Mouse (Mus musculus): Measurements from ENCODE around the gene Slc38a4. TPM values are rescaled to one million over a fixed set of nuclear protein-coding genes. Genes with fewer than 3 reads are reported as not detected.

Slc38a4 gene
- total and polyA plus RNA-seq, 3 experiments: under 0.01 TPM; not detected in 2

DNA sequence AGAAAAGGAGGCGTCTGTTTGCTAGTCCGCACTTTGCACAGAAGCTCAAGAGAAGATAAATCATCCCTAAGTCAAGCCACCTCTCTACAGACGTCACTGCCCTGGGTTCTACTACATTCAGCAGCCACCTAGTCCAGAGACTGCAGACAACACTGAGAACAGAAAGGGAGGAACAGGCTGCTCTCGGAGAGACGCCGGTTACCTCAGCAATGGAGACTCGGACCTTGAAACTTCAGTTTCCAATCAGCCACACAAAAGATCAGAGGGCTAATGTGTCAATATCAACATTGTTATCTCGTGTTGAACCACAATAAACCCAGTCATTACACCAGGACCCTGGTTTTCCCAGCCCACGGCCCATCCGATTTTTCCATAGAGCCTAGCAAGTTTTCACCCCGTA lies 36.4 kb downstream of the Slc38a4 start:
- no peaks in the 10 kb centered on the region for H3K4me1 ChIP-seq (ENCODE audit: insufficient read depth, low read depth, low read length)
- no peak for TF ChIP-seq TAL1 (conservative IDR thresholded peaks at IDR 0.05; ENCODE audit: low read depth, low read length)
- no peak for TF ChIP-seq CTCF (IDR thresholded peaks at IDR 0.05; ENCODE audit: low read depth, low read length)
- no peak for TF ChIP-seq GATA2 (IDR thresholded peaks at IDR 0.05; ENCODE audit: borderline replicate concordance, low read depth, low read length)
- no peak for TF ChIP-seq GATA1 (IDR thresholded peaks at IDR 0.05; ENCODE audit: borderline replicate concordance, low read length)
- no peak for TF ChIP-seq POLR2AphosphoS5 (IDR thresholded peaks at IDR 0.05; ENCODE audit: insufficient replicate concordance, low read depth, low read length)
- no peak overlapping the region for H3K4me3 ChIP-seq (ENCODE audit: low read depth, low read length)

DNA sequence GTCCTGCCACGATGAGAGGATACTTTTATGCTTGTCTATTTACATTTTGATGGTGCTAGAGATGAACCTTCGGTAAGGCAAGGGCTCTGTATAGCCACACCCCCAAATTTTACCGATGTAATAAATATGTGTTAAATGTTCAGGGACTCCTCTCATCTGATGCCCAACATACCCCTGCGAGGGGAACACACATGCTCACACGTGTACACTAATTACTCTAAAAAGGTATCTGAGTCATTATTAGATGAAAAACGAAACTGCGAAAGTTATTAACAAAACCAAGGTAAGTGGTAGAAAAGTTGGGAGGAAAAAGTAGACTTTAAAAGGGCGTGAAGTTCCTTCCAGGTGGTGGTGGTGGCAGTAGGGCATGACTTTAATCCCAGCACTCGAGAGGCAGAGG lies 38.6 kb downstream of the Slc38a4 start:
- Histone ChIP-seq H3K4me1 (ENCODE audit: insufficient read depth, low read depth, low read length) (no peaks in the 10 kb centered on the region), H3K36me3 (replicated peaks) (no peaks in the 10 kb centered on the region), H3K27me3 (ENCODE audit: insufficient read depth, low read length) (no peaks in the 10 kb centered on the region), H3K4me3 (ENCODE audit: low read depth, low read length) (no peak overlapping the region), H3K9me3 (replicated peaks) (peaks cover 66% of the 10 kb centered on the region)
- TF ChIP-seq GATA1 (IDR thresholded peaks at IDR 0.05; ENCODE audit: borderline replicate concordance, low read length) (no peak), POLR2AphosphoS5 (IDR thresholded peaks at IDR 0.05; ENCODE audit: insufficient replicate concordance, low read depth, low read length) (no peak), CTCF (IDR thresholded peaks at IDR 0.05; ENCODE audit: low read depth, low read length) (no peak), GATA2 (IDR thresholded peaks at IDR 0.05; ENCODE audit: borderline replicate concordance, low read depth, low read length) (no peak), TAL1 (conservative IDR thresholded peaks at IDR 0.05; ENCODE audit: low read depth, low read length) (no peak)
- DNase-seq (ENCODE audit: low spot score): no peak
- no peak for ATAC-seq (ENCODE audit: extremely low read depth, insufficient number of reproducible peaks, low FRiP score, poor library complexity, severe bottlenecking)

More for the DNA sequence above, 36.4 kb downstream of the Slc38a4 start:
- Histone ChIP-seq H3K27me3 (ENCODE audit: insufficient read depth, low read length) (no peaks in the 10 kb centered on the region), H3K36me3 (replicated peaks) (no peaks in the 10 kb centered on the region), H3K9me3 (replicated peaks) (peaks cover 62% of the 10 kb centered on the region)
- ATAC-seq (ENCODE audit: extremely low read depth, insufficient number of reproducible peaks, low FRiP score, poor library complexity, severe bottlenecking) (no peak), DNase-seq (ENCODE audit: low spot score) (no peak)

DNA sequence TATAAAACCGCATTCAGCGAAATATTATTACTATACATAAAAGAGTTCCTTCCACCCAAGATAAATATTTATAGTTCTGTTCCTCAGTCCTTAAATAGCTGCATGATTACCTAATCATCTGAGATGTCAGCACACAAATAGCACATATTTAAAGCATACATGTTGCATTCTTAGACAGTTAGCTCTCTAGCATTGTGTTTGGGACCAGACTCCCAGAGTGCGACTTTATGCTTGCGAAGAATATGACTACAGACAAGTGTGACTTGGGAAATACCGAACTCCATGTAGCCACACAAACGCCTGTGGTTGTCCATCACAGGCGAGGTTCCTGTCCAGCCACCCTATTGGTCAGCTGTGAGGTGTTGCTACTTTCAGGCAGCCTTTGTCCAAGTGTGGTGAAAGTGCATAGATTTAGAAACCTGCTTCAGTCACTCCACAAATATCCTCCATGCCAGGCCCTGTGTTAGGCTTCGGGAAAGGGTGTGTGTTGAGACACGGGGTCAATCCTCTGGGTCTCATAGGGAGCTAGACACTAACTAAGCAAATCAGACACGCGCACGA lies 40.6 kb downstream of the Slc38a4 start:
- Histone ChIP-seq H3K9me3 (replicated peaks) (peaks cover 73% of the 10 kb centered on the region), H3K27me3 (ENCODE audit: insufficient read depth, low read length) (no peaks in the 10 kb centered on the region), H3K36me3 (replicated peaks) (no peaks in the 10 kb centered on the region), H3K4me1 (ENCODE audit: insufficient read depth, low read depth, low read length) (no peaks in the 10 kb centered on the region), H3K4me3 (ENCODE audit: low read depth, low read length) (no peak overlapping the region)
- no peak for DNase-seq (ENCODE audit: low spot score)
- no peak for TF ChIP-seq POLR2AphosphoS5 (IDR thresholded peaks at IDR 0.05; ENCODE audit: insufficient replicate concordance, low read depth, low read length)
- TF ChIP-seq TAL1 (conservative IDR thresholded peaks at IDR 0.05; ENCODE audit: low read depth, low read length): no peak
- no peak for TF ChIP-seq GATA1 (IDR thresholded peaks at IDR 0.05; ENCODE audit: borderline replicate concordance, low read length)
- no peak for TF ChIP-seq CTCF (IDR thresholded peaks at IDR 0.05; ENCODE audit: low read depth, low read length)
- TF ChIP-seq GATA2 (IDR thresholded peaks at IDR 0.05; ENCODE audit: borderline replicate concordance, low read depth, low read length): no peak
- ATAC-seq (ENCODE audit: extremely low read depth, insufficient number of reproducible peaks, low FRiP score, poor library complexity, severe bottlenecking): no peak; the same call in 1 of the 2 replicates

DNA sequence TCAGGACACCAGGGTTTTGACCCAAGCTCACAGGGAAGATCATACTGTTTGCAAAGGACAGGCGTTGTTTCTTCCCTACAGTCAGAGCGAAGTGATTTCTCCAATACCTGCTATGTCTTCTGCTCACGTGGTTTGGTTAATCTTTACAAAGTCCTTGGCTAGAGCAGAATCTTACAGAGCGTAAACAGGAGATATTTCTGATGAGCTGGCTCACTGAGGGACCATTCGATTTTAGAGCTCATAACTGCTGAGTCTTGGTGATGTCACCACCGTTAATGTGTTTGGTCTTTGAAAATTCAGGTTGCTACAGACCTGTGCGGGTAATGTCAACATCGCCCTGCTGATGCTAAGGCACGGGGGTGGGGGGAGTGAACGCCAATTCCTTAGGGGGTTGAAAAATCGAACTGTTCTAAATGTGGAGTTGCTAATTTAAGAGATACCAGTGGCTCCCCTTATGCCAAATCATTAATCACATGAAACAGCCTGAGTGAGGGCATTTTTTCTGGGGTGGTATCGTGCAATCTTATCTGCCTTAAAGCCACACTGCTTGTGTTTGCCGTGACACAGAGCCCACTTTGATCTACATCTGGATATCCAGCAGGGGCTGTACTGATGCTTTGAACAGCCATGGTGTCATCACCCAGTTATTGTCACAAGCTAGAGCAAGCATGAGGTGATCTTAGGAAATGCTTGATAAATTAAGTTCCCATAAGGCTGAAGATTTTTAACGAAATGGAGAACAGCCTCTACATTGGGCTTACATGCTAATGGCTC lies 44.0 kb downstream of the Slc38a4 start:
- H3K36me3 ChIP-seq (replicated peaks): no peaks in the 10 kb centered on the region
- no peak for TF ChIP-seq GATA2 (IDR thresholded peaks at IDR 0.05; ENCODE audit: borderline replicate concordance, low read depth, low read length)
- TF ChIP-seq CTCF (IDR thresholded peaks at IDR 0.05; ENCODE audit: low read depth, low read length): no peak
- no peak for TF ChIP-seq POLR2AphosphoS5 (IDR thresholded peaks at IDR 0.05; ENCODE audit: insufficient replicate concordance, low read depth, low read length)
- no peak for TF ChIP-seq GATA1 (IDR thresholded peaks at IDR 0.05; ENCODE audit: borderline replicate concordance, low read length)
- no peak for TF ChIP-seq TAL1 (conservative IDR thresholded peaks at IDR 0.05; ENCODE audit: low read depth, low read length)
- H3K9me3 ChIP-seq (replicated peaks): peaks cover 69% of the 10 kb centered on the region
- H3K4me1 ChIP-seq (ENCODE audit: insufficient read depth, low read depth, low read length): no peaks in the 10 kb centered on the region
- no peak overlapping the region for H3K4me3 ChIP-seq (ENCODE audit: low read depth, low read length)
- no peaks in the 10 kb centered on the region for H3K27me3 ChIP-seq (ENCODE audit: insufficient read depth, low read length)
- DNase-seq (ENCODE audit: low spot score) (no peak), ATAC-seq (ENCODE audit: extremely low read depth, insufficient number of reproducible peaks, low FRiP score, poor library complexity, severe bottlenecking) (no peak)

DNA sequence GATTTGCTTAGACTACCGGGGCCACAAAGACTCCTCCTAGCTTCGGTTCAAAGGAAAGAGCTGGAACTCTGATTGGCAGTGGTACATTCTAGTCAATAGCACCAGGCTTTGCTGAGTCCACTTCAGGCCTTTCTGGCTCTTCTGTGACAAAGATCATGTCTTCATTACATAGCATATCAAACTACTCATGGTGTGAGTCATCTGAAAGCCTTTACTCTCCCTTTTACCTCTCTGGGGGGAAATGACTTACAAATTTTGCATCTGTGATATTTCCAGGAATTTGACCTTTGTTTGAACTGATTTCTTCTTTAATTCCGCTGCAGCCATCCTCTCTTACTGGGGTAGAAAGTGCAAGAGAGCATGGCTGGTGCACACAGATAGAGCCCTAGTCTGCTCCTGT lies 46.5 kb downstream of the Slc38a4 start:
- Histone ChIP-seq H3K4me3 (ENCODE audit: low read depth, low read length) (no peak overlapping the region), H3K9me3 (replicated peaks) (peaks cover 63% of the 10 kb centered on the region), H3K36me3 (replicated peaks) (no peaks in the 10 kb centered on the region), H3K4me1 (ENCODE audit: insufficient read depth, low read depth, low read length) (no peaks in the 10 kb centered on the region), H3K27me3 (ENCODE audit: insufficient read depth, low read length) (no peaks in the 10 kb centered on the region)
- ATAC-seq (ENCODE audit: extremely low read depth, insufficient number of reproducible peaks, low FRiP score, poor library complexity, severe bottlenecking): no peak
- TF ChIP-seq CTCF (IDR thresholded peaks at IDR 0.05; ENCODE audit: low read depth, low read length): no peak
- TF ChIP-seq GATA2 (IDR thresholded peaks at IDR 0.05; ENCODE audit: borderline replicate concordance, low read depth, low read length): no peak
- no peak for TF ChIP-seq GATA1 (IDR thresholded peaks at IDR 0.05; ENCODE audit: borderline replicate concordance, low read length)
- no peak for TF ChIP-seq POLR2AphosphoS5 (IDR thresholded peaks at IDR 0.05; ENCODE audit: insufficient replicate concordance, low read depth, low read length)
- no peak for TF ChIP-seq TAL1 (conservative IDR thresholded peaks at IDR 0.05; ENCODE audit: low read depth, low read length)
- DNase-seq (ENCODE audit: low spot score): no peak

DNA sequence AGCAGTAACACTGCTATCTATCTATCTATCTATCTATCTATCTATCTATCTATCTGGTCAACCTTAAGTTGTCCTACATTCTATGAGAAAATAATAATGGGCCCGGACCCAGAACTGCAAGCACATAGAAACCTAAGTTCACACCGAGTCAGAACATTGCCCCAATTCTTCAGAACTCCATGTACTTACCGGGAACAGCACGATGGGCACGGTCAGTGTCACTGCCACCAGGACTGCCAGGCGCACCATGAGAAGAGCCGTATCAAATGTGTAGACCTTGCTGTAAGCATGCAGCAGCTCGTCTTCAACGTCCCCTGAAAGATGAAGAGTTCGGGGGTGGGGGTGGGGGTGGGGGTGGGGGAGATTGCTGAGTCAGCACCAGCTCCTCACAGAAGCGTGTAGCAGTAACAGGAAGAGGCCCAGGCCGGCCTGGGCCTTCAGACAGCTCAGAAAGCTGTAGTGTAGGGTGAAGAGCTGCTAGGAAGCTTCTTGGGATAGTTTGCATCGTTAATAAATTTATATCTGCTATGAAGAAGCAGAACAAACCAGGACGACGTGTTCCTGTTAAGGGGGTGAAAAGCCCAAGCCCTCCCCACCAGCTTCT lies 50.0 kb downstream of the Slc38a4 start:
- ATAC-seq (ENCODE audit: extremely low read depth, insufficient number of reproducible peaks, low FRiP score, poor library complexity, severe bottlenecking) (no peak), DNase-seq (ENCODE audit: low spot score) (no peak)
- Histone ChIP-seq H3K27me3 (ENCODE audit: insufficient read depth, low read length) (no peaks in the 10 kb centered on the region), H3K9me3 (replicated peaks) (peaks cover 72% of the 10 kb centered on the region), H3K4me1 (ENCODE audit: insufficient read depth, low read depth, low read length) (no peaks in the 10 kb centered on the region), H3K4me3 (ENCODE audit: low read depth, low read length) (no peak overlapping the region), H3K36me3 (replicated peaks) (no peaks in the 10 kb centered on the region)
- no peak for TF ChIP-seq GATA1 (IDR thresholded peaks at IDR 0.05; ENCODE audit: borderline replicate concordance, low read length)
- no peak for TF ChIP-seq GATA2 (IDR thresholded peaks at IDR 0.05; ENCODE audit: borderline replicate concordance, low read depth, low read length)

Data from G1E (cell line).